Mouse (Mus musculus): Measurements from ENCODE around the gene Kalrn. TPM values are rescaled to one million over a fixed set of nuclear protein-coding genes. Genes with fewer than 3 reads are reported as not detected.
A peak's percentile ranks its signal among the peaks of the same experiment; 100 is the strongest.

Gene Kalrn
- polyA plus RNA-seq (2012): 0.13 and 0.15 TPM in 2 replicates

- Histone ChIP-seq H3K9me3 (ENCODE audit: control insufficient read depth, low read length) (no peaks in the 10 kb centered on the region), H3K4me3 (replicated peaks) (peak within 1 kb of the TSS; percentile 43), H3K36me3 (ENCODE audit: control insufficient read depth) (no peaks in the 10 kb centered on the region), H3K27me3 (ENCODE audit: control insufficient read depth) (peaks cover 77% of the 10 kb centered on the region), H3K4me1 (ENCODE audit: control insufficient read depth) (no peaks in the 10 kb centered on the region)
- no peak for TF ChIP-seq GATA1 (IDR thresholded peaks at IDR 0.05; ENCODE audit: low read length)
- TF ChIP-seq TAL1 (IDR thresholded peaks at IDR 0.05; ENCODE audit: low read length): no peak
Measured at GRCm38 (mm10) chr16:34573151-34573802, at the start of gene Kalrn. Gene Kalrn (minus strand): TSS chr16:34573532.

DNA sequence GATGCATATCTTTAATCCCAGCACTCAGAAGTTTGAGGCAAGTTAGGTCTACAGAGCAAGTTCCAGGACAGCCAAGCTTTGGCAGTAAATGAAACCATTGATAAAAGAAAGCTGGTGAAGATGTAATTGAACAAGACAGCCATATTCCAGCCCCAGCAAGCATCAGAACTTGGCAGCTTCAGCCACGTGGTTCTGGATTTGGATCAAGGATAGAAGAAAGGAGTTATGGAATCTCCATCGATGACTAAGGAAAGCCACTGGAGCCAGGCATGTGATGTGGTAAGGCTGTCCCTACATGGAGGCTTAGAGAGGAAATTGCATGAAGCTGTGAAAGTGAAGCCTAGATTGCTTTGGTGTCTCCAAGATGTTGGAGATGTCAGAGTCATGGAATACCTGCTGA is 40.7 kb upstream of the Kalrn start:
- Histone ChIP-seq H3K4me1 (ENCODE audit: control insufficient read depth) (no peaks in the 10 kb centered on the region), H3K27me3 (ENCODE audit: control insufficient read depth) (no peaks in the 10 kb centered on the region), H3K4me3 (replicated peaks) (no peak overlapping the region), H3K36me3 (ENCODE audit: control insufficient read depth) (no peaks in the 10 kb centered on the region), H3K9me3 (ENCODE audit: control insufficient read depth, low read length) (no peaks in the 10 kb centered on the region)
- TF ChIP-seq GATA1 (IDR thresholded peaks at IDR 0.05; ENCODE audit: low read length): no peak
- TF ChIP-seq TAL1 (IDR thresholded peaks at IDR 0.05; ENCODE audit: low read length): no peak

GRCm38 (mm10) chr16:34610137-34610536 is 36.8 kb upstream of the Kalrn start:
- Histone ChIP-seq H3K9me3 (ENCODE audit: control insufficient read depth, low read length) (no peaks in the 10 kb centered on the region), H3K4me1 (ENCODE audit: control insufficient read depth) (no peaks in the 10 kb centered on the region), H3K27me3 (ENCODE audit: control insufficient read depth) (no peaks in the 10 kb centered on the region), H3K4me3 (replicated peaks) (no peak overlapping the region), H3K36me3 (ENCODE audit: control insufficient read depth) (no peaks in the 10 kb centered on the region)
- no peak for TF ChIP-seq TAL1 (IDR thresholded peaks at IDR 0.05; ENCODE audit: low read length)
- no peak for TF ChIP-seq GATA1 (IDR thresholded peaks at IDR 0.05; ENCODE audit: low read length)

- no peak for TF ChIP-seq TAL1 (IDR thresholded peaks at IDR 0.05; ENCODE audit: low read length)
- no peak for TF ChIP-seq GATA1 (IDR thresholded peaks at IDR 0.05; ENCODE audit: low read length)
- H3K27me3 ChIP-seq (ENCODE audit: control insufficient read depth): no peaks in the 10 kb centered on the region
- no peaks in the 10 kb centered on the region for H3K4me1 ChIP-seq (ENCODE audit: control insufficient read depth)
- no peaks in the 10 kb centered on the region for H3K36me3 ChIP-seq (ENCODE audit: control insufficient read depth)
- H3K4me3 ChIP-seq (replicated peaks): no peak overlapping the region
- no peaks in the 10 kb centered on the region for H3K9me3 ChIP-seq (ENCODE audit: control insufficient read depth, low read length)
Measured at GRCm38 (mm10) chr16:34605679-34606078, 32.3 kb upstream of the Kalrn start.

- no peaks in the 10 kb centered on the region for H3K9me3 ChIP-seq (ENCODE audit: control insufficient read depth, low read length)
- no peak overlapping the region for H3K4me3 ChIP-seq (replicated peaks)
- H3K4me1 ChIP-seq (ENCODE audit: control insufficient read depth): no peaks in the 10 kb centered on the region
- TF ChIP-seq GATA1 (IDR thresholded peaks at IDR 0.05; ENCODE audit: low read length) (no peak), TAL1 (IDR thresholded peaks at IDR 0.05; ENCODE audit: low read length) (no peak)
- H3K36me3 ChIP-seq (ENCODE audit: control insufficient read depth): no peaks in the 10 kb centered on the region
- no peaks in the 10 kb centered on the region for H3K27me3 ChIP-seq (ENCODE audit: control insufficient read depth)
Measured at GRCm38 (mm10) chr16:34603854-34604253, 30.5 kb upstream of the Kalrn start.

GRCm38 (mm10) chr16:34603076-34603475 is 29.7 kb upstream of the Kalrn start:
- no peaks in the 10 kb centered on the region for H3K36me3 ChIP-seq (ENCODE audit: control insufficient read depth)
- TF ChIP-seq TAL1 (IDR thresholded peaks at IDR 0.05; ENCODE audit: low read length): no peak
- no peak for TF ChIP-seq GATA1 (IDR thresholded peaks at IDR 0.05; ENCODE audit: low read length)
- H3K4me3 ChIP-seq (replicated peaks): no peak overlapping the region
- H3K27me3 ChIP-seq (ENCODE audit: control insufficient read depth): no peaks in the 10 kb centered on the region
- no peaks in the 10 kb centered on the region for H3K9me3 ChIP-seq (ENCODE audit: control insufficient read depth, low read length)
- no peaks in the 10 kb centered on the region for H3K4me1 ChIP-seq (ENCODE audit: control insufficient read depth)

GRCm38 (mm10) chr16:34601954-34602353 is 28.6 kb upstream of the Kalrn start:
- Histone ChIP-seq H3K9me3 (ENCODE audit: control insufficient read depth, low read length) (no peaks in the 10 kb centered on the region), H3K27me3 (ENCODE audit: control insufficient read depth) (no peaks in the 10 kb centered on the region), H3K4me3 (replicated peaks) (no peak overlapping the region), H3K36me3 (ENCODE audit: control insufficient read depth) (no peaks in the 10 kb centered on the region), H3K4me1 (ENCODE audit: control insufficient read depth) (no peaks in the 10 kb centered on the region)
- no peak for TF ChIP-seq GATA1 (IDR thresholded peaks at IDR 0.05; ENCODE audit: low read length)
- no peak for TF ChIP-seq TAL1 (IDR thresholded peaks at IDR 0.05; ENCODE audit: low read length)

DNA sequence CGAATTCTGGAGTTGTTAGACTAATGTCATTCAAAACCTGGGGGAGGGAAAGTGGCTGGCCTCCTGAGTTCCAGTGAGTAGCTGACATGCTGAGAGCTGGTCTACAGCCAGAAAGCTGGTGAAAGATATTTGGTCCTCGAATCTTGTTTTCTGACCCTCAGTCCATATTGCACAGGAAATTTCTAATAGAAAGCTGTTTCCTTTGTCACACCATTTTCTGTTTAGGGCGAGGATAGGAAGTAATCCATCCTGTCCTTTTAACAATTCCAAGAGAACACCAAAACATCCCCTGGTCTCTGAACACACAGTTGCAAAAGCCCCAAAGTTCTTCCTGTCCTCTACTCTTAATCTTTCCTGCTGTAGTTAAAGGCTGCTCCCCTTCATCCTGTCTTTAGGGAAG is 22.0 kb upstream of the Kalrn start:
- H3K27me3 ChIP-seq (ENCODE audit: control insufficient read depth): no peaks in the 10 kb centered on the region
- H3K36me3 ChIP-seq (ENCODE audit: control insufficient read depth): no peaks in the 10 kb centered on the region
- no peak for TF ChIP-seq TAL1 (IDR thresholded peaks at IDR 0.05; ENCODE audit: low read length)
- no peak for TF ChIP-seq GATA1 (IDR thresholded peaks at IDR 0.05; ENCODE audit: low read length)
- no peaks in the 10 kb centered on the region for H3K4me1 ChIP-seq (ENCODE audit: control insufficient read depth)
- no peaks in the 10 kb centered on the region for H3K9me3 ChIP-seq (ENCODE audit: control insufficient read depth, low read length)
- H3K4me3 ChIP-seq (replicated peaks): no peak overlapping the region

DNA sequence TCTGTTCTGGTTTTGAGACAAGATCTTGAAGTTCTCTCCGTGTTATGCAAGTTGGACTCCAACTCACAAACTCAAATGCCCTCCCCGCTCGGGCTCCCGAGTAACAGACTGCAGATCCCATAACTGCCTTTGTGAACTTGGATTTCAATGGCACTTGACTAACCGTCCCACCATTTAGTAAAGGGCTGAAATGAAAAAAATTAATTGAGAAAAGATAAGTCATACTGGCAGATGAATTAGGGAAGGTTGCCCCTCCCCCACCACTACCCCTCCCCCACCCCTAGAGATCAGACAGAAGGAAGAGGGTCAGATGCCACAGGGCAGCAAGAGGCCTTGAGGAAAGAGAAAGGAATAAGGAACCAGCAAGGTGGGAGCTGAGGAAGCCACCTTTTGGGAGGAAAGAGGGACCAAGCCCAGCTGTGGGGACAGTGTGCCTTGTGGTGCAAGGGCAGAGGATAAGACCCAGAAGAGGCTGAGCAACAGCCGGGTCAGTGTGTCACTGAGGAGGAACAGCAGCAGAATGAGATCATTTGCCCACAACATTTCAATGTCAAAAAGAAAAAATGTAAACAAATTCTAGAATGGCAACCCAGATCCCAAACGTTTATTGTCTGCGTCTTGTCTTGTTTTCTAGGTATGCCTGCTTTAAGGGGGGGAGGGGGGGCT is 21.4 kb upstream of the Kalrn start:
- Histone ChIP-seq H3K4me3 (replicated peaks) (no peak overlapping the region), H3K9me3 (ENCODE audit: control insufficient read depth, low read length) (no peaks in the 10 kb centered on the region), H3K27me3 (ENCODE audit: control insufficient read depth) (no peaks in the 10 kb centered on the region), H3K4me1 (ENCODE audit: control insufficient read depth) (no peaks in the 10 kb centered on the region), H3K36me3 (ENCODE audit: control insufficient read depth) (no peaks in the 10 kb centered on the region)
- TF ChIP-seq GATA1 (IDR thresholded peaks at IDR 0.05; ENCODE audit: low read length) (no peak), TAL1 (IDR thresholded peaks at IDR 0.05; ENCODE audit: low read length) (no peak)
